Mouse (Mus musculus) macrophage (primary cell): Measurements from ENCODE around the gene Vmn1r232. TPM values are rescaled to one million over a fixed set of nuclear protein-coding genes. Genes with fewer than 3 reads are reported as not detected.

Source experiments
- H3K27ac ChIP-seq: fragments of 350-480 bp; formaldehyde crosslinking; 2 replicates; pipeline ENCODE4 v1.9.0; 2021
- H3K36me3 ChIP-seq: fragments of 350-480 bp; formaldehyde crosslinking; 2 replicates; pipeline ENCODE4 v1.9.0; 2021; ENCODE audit errors: inconsistent target
- H3K4me3 ChIP-seq: fragments of 350-480 bp; formaldehyde crosslinking; 2 replicates; pipeline ENCODE4 v1.9.0; 2021; ENCODE audit errors: inconsistent target
- H3K79me2 ChIP-seq: fragments of 350-480 bp; formaldehyde crosslinking; 2 replicates; pipeline ENCODE4 v1.9.0; 2021; ENCODE audit errors: inconsistent target
- WGBS: methylation state at CpG from one replicate; pipeline ENCODE4 v1.1.7; 2026; ENCODE audit warnings: inconsistent platforms; ENCODE audit not compliant: missing documents; 5-methylcytosine and 5-hydroxymethylcytosine counted together
- polyA plus RNA-seq: library from polyadenylated mRNA; stranded (reverse); fragments of 250-400 nt; gene quantifications from 3 replicates; pipeline ENCODE4 v1.2.4, GENCODE M21; 2018; ENCODE audit warnings: inconsistent platforms
- total RNA-seq, 78 experiments: library from RNA; depleted of rRNA; stranded (reverse); fragments of 250-400 nt; gene quantifications; 1 replicate in 9 of 78; 2 replicates in 24 of 78; 3 replicates in 43 of 78; 4 replicates in 2 of 78; pipeline ENCODE4 v1.2.4; 2018; ENCODE audit warnings: inconsistent platforms in 56 of 78

Gene Vmn1r232
- not detected for total RNA-seq (2018; cell fraction: chromatin; rRNA removed)
- not detected for total RNA-seq (2018; cell fraction: cytosol; rRNA removed)
- total RNA-seq (2018; cell fraction: nucleus; rRNA removed): not detected
- polyA plus RNA-seq: not detected in 3 replicates

GRCm38 (mm10) chr17:20919614-20920013 is at the start of gene Vmn1r232:
TSS of gene Vmn1r232 (minus strand) at chr17:20919714.
- Histone ChIP-seq H3K36me3 (no peaks in the 10 kb centered on the region), H3K27ac (no peak within 1 kb of the TSS), H3K4me3 (no peak within 1 kb of the TSS), H3K79me2 (no peaks in the 10 kb centered on the region)
- WGBS: 67% methylated on average over 1 of the region's 1 CpGs

GRCm38 (mm10) chr17:20966681-20967080 is 47.2 kb upstream of the Vmn1r232 start:
- H3K27ac ChIP-seq: no peak overlapping the region
- H3K79me2 ChIP-seq: no peaks in the 10 kb centered on the region
- H3K36me3 ChIP-seq: peaks cover 63% of the 10 kb centered on the region
- no peak overlapping the region for H3K4me3 ChIP-seq

GRCm38 (mm10) chr17:20965421-20965820 is 45.9 kb upstream of the Vmn1r232 start:
- Histone ChIP-seq H3K79me2 (no peaks in the 10 kb centered on the region), H3K4me3 (no peak overlapping the region), H3K36me3 (peaks cover 76% of the 10 kb centered on the region), H3K27ac (no peak overlapping the region)
- WGBS: 90% methylated on average over 4 of the region's 4 CpGs

GRCm38 (mm10) chr17:20960386-20960785 is 40.9 kb upstream of the Vmn1r232 start:
- no peak overlapping the region for H3K27ac ChIP-seq
- H3K36me3 ChIP-seq: peaks cover 90% of the 10 kb centered on the region
- WGBS: 98% methylated on average over 5 of the region's 5 CpGs
- H3K4me3 ChIP-seq: no peak overlapping the region
- H3K79me2 ChIP-seq: no peaks in the 10 kb centered on the region

GRCm38 (mm10) chr17:20946636-20947035 is 27.1 kb upstream of the Vmn1r232 start:
- peaks cover 6% of the 10 kb centered on the region; the same call in 1 of the 2 replicates for H3K36me3 ChIP-seq
- peaks cover 62% of the 10 kb centered on the region for H3K79me2 ChIP-seq
- 0 out of 2 replicates have a peak overlapping the region, but pooled peaks have one; percentile 84 for H3K27ac ChIP-seq
- H3K4me3 ChIP-seq: peak overlapping the region; percentile 87

GRCm38 (mm10) chr17:20946026-20946565 is 26.6 kb upstream of the Vmn1r232 start:
- H3K4me3 ChIP-seq: peak overlapping the region; percentile 87
- H3K27ac ChIP-seq: peak overlapping the region; percentile 84
- H3K79me2 ChIP-seq: peaks cover 56% of the 10 kb centered on the region
- H3K36me3 ChIP-seq: 0 out of 2 replicates have a peak, but pooled peaks cover under 1% of the 10 kb centered on the region
- WGBS: 2% methylated on average over 13 of the region's 13 CpGs

GRCm38 (mm10) chr17:20944985-20945891 is 25.7 kb upstream of the Vmn1r232 start, which contains the start of gene Ppp2r1a:
TSS of gene Ppp2r1a (plus strand) at chr17:20945311.
- peak within 1 kb of the TSS; percentile 84 for H3K27ac ChIP-seq
- WGBS: under 1% methylated on average over 52 of the region's 69 CpGs
- H3K4me3 ChIP-seq: peak within 1 kb of the TSS; percentile 87
- H3K36me3 ChIP-seq: no peaks in the 10 kb centered on the region
- peaks cover 48% of the 10 kb centered on the region for H3K79me2 ChIP-seq

GRCm38 (mm10) chr17:20944226-20944625 is 24.7 kb upstream of the Vmn1r232 start:
- H3K79me2 ChIP-seq: peaks cover 37% of the 10 kb centered on the region
- no peaks in the 10 kb centered on the region for H3K36me3 ChIP-seq
- WGBS: 43% methylated on average over 3 of the region's 3 CpGs
- peak overlapping the region; percentile 73 for H3K27ac ChIP-seq
- H3K4me3 ChIP-seq: peak overlapping the region; percentile 57

GRCm38 (mm10) chr17:20904991-20905390 is 14.5 kb downstream of the Vmn1r232 start, which contains the start of gene Vmn1r231:
TSS of gene Vmn1r231 (minus strand) at chr17:20905091.
- no peak within 1 kb of the TSS for H3K27ac ChIP-seq
- WGBS: 85% methylated on average over 2 of the region's 2 CpGs
- H3K79me2 ChIP-seq: no peaks in the 10 kb centered on the region
- H3K36me3 ChIP-seq: no peaks in the 10 kb centered on the region
- H3K4me3 ChIP-seq: no peak within 1 kb of the TSS

Other genes with a start within 250 kb of the Vmn1r232 start
- not detected in 3 replicates for gene Vmn1r226, start 236.9 kb downstream of the Vmn1r232 start, polyA plus RNA-seq
- gene Vmn1r227, start 189.9 kb downstream of the Vmn1r232 start, polyA plus RNA-seq: not detected in 3 replicates
- not detected in 3 replicates for gene Vmn1r228, start 133.6 kb downstream of the Vmn1r232 start, polyA plus RNA-seq
- gene Vmn1r229, start 108.2 kb downstream of the Vmn1r232 start, polyA plus RNA-seq: not detected in 3 replicates
- not detected in 3 replicates for gene Vmn1r230, start 79.3 kb downstream of the Vmn1r232 start, polyA plus RNA-seq
- not detected in 3 replicates for gene Vmn1r231, start 14.6 kb downstream of the Vmn1r232 start, polyA plus RNA-seq
- 155 to 220 TPM (median 207 TPM) in 3 replicates for gene Ppp2r1a, start 25.6 kb upstream of the Vmn1r232 start, polyA plus RNA-seq
- gene Vmn1r233, start 76.8 kb upstream of the Vmn1r232 start, polyA plus RNA-seq: not detected in 3 replicates
- 10.6 to 13.8 TPM (median 12.7 TPM) in 3 replicates for gene Zfp160, start 89.2 kb upstream of the Vmn1r232 start, polyA plus RNA-seq